Mouse (Mus musculus) kidney, adult 11 months (tissue): ENCODE results near the gene Serpinb5.
"Not testable (repeated sequence)": the region's sequence is repeated elsewhere in the genome, so short reads cannot be mapped to it uniquely, and the experiment has no call there.

Experiments used
- DNase-seq: peaks from one replicate; pipeline ENCODE4 v3.0.0; 2022

Gene Serpinb5

DNA sequence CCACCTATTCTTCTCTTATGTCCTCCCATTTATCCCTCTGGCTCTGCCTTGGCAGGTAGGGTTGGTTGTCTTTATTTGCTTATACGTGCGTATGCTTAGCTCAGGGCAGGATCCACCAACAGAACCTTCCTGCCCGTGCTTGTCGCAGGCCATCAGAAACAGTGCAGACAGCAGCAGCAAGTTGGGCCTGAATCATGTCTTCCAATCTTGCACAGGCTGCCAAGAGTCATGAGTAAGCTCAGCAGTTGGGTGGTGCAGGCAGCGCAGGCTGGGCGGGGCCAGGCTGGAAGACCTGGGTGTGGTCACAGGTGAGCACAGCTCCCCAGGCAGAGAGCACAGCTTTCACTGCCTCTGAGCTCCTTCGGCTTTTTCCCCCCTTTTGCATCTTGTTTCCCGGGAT, at the start of gene Serpinb5:
Gene Serpinb5, plus strand, starts transcription at position 327 of the 400 bp plus-strand sequence.
- DNase-seq, result peak; percentile 3

DNA sequence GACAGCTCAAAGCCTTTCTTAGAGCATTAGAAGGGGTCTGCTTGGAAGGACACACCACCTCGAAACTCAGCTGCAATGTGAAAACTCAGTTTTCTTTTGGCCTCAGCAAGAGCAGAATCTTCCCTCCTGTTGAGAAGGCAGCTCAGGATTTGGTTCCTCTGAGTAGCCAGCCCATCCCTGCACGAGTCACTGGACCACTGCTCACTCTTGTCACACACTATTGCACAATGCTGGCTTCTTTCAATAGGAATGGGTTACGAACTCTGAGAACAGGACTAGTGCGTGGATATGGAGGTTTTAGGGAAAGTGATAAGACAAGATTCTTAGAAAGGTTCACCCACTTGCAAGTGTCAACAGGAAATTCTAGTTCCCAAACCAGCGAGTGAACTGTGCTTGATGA, 46.1 kb upstream of the Serpinb5 start:
- DNase-seq, result no peak

DNA sequence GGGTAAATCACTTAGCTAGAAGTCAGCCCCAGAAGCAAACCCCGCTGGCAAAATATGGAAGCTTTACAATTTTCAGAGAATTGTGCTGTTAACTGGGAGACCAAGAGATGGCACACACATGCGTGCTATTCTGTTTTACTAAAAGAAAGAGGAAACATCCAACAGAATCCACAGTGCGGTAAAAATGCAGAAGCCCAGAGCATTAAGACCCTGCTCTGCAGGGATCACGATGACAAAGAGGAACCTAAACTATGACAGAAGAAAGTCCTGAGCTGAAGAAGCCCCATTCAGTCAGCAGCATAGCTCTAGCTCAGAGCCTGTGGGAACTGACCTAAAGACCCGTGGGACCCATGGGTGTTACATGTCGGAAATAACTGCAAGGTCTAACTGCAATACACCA, 45.7 kb upstream of the Serpinb5 start:
- no peak for DNase-seq

DNA sequence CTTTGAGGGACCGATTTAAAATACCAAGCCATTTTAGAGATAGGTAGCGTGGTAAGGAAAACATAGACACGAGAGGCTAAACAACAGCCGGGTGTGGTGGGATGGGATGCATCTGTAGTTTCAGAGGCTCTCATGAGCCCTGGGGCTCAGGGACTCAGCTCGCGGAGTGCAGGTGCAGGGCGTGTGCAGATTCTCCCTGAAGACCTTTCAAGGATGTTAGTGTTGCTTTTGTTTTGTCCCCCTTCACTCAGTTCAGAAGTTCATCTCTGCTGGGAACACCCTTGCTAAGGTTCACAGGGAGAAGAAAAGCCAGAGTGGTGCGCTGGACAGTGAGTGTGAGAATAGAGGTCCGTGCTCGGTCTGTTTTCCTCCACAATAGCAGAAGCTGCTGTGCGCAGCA, 44.2 kb upstream of the Serpinb5 start:
- DNase-seq, result no peak

DNA sequence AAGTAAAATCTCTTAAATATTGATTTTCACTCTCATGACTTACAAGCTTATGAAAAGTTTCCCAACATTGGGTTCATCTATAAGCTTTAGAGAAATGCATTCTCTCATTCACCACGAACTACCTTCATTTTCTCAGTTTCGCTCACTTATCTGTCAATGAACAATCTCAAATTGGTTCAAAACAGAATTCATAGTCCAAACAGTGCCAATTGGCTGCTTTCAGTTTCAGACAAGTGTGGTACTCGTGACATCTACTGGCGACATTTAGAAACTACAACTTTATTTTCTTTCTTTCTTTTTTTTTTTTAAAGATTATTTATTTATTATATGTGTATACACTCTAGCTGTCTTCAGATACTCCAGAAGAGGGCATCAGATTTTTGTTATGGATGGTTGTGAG, 42.6 kb upstream of the Serpinb5 start:
- DNase-seq, result no peak

DNA sequence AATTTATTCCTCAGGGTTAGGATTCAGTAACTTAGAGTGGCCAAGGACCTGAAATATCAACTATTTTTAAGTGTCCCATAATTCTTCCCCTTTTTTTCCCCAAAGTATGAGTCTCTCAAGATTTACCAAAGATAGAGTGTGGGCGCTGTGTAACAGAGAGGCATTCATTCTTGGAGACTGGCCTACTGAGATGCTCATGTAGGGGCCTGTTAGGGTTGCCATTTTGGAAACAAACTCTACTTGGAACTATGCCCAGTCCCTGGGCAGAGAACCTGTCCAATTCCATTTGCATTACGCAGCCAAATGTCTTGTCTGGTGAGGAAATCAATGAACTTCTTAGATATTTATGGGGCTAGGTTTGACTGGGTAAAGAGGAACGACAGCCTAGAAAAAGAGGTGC, 38.7 kb upstream of the Serpinb5 start:
- no peak for DNase-seq

DNA sequence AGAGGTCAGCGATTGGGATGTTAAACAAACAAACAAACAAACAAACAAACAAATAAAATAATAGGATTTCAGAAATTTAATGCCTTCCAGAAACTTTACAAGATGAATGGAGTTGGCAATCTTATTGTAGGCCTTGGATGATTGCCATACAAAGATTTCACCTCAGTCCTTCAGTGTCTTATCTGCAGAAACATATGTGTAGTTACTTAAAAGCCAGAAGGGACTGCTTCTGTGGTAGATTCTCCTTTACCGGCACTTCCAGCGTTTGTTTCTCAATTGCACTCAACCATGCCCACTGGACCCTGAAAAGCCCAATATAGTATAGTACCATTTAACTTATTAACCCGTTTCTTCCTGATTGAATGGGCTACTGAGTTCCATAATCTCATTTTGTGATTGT, 32.2 kb upstream of the Serpinb5 start:
- no peak for DNase-seq

DNA sequence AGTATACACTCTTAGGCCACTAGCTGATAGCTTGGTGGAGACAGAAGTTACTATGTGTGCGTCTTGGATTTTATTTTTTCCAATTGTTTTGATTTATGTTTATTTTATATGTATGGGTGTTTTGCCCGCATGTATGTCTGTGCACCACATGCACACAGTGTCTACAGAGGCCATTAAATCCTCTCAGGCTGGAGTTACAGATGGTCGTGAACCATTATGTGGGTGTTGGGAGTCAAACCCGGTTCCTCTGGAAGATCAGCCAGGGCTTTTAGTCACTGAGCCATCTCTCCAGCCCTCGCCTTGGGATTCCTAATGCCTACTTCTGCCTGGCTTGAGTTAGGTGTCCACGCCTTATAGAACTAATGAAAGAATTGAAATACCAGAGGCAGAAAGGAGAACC, 4.6 kb downstream of the Serpinb5 start:
- DNase-seq, result no peak

DNA sequence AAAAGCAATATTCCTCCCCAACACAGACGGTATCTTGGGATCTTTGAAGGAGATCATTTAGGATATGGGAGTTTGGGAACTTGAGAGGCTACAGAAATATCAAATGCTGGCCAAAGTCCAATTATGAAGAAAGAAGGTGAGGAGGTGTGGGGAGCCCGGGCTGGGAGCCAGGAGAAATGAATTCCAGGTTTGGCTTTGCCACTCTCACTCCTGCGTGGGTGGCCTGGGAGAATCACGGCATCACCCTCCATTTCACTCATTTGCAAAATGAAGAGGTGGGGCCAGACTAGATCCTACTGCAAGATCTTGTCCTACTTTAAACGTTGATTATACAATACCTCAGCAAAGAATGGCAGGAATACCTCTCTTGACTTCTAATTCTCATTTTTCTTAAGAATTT, 5.1 kb downstream of the Serpinb5 start:
- no peak for DNase-seq

DNA sequence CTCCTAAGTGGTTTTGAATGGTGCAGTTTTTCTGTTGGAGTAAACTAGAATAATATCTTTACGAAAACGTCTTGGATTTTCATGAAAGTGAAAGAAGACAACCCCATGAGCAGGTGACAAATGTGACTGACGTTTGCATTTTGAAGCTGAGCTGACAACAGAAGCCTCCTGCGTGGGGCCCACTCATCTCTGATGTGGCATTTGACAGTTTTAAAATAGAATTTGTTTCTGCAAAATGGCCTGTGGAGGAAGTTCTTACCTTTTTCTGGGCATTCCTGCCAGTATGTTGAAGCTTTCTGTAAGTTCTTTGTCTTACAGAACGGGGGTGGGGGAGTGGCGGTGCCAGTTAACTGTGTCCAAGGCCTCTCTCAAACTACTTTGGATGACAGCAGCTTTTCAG, 5.8 kb downstream of the Serpinb5 start:
- DNase-seq, result no peak

DNA sequence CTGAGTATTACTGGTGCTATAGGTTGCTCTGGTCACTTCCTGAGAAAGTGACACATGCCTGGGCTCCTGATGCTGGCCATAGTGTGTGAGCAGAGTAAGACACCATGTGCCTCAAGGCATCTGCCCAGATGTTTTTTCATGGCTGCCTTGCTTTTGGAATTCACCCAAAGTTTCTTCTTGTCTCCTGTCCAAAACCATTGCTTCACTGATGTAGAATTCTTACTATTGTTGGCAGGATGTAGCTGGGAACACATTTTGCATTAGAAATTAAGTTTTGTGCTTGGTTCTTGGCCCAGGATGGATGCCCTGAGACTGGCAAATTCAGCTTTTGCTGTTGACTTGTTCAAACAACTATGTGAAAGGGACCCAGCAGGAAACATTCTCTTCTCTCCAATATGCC, 9.0 kb downstream of the Serpinb5 start:
- no peak for DNase-seq

DNA sequence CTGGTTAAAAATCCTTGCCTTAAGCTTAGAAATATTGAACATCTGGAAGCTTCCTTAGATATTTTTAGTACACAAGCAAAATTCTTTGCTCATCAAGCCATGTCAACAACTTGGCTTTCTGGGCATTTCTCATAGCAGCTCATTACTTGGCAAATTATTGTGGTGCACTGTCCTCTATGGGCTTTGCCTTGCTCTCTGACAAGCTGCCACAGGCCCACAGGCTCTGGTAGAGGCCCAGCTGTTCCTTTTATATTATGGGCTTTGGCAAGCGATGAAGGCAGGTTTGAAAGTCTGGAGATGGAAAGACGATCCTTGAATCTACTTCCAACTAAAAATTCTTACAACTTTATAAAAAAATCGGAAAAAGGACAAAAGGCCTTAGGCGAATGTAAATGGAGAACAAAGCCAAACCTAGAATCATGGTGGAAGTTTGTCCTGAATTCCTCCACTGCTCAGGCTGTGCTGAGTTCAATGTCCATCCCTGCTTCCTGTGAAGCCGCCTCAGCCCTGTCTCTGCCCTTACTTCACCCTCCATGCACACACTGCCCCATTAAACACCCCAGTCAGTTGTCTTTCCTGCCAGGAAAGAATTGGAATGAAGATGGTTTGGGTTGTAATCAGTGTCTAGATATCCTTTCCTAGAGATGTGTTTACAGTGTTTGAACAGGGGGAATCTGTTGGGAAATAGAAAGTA, 14.4 kb downstream of the Serpinb5 start:
- DNase-seq, result no peak

DNA sequence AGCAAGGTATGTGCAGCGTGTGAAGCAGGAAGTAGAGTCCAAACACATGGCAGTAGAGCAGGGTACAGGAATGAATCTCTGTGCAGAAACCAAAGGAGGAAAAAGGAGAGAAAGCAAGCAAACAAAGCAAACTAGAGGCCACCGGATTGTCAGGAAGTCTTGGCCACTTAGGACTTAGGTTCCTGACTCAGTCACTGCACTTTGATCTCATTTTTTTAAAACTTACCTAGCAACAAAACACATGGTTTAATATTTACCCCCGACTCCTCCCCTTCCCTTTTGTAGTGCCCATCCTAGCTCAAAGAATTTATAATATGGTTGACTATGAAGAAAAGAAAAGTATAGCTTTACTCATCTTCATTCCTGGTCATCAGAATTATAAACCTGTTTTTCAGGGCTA, 15.2 kb downstream of the Serpinb5 start:
- peak; percentile 6 for DNase-seq

DNA sequence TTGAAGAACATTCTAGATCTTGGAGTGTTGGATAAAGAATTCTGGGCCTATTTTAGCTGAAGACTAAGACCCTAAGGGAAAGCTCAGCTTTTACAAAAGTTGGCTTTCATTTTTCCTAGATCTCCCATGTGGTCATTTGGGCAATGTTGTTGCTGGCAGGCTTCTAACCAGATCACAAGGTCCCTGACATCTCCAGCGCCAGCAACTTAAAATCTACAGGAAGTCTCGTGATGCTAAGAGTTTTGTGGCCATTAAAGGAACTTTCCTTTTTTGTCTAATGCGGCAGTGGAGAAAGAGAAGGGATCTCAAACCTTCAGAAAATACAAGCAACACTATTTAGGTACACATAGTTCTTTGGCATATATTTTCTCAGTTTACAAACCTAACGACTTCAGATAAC, 21.8 kb downstream of the Serpinb5 start:
- DNase-seq, result no peak

DNA sequence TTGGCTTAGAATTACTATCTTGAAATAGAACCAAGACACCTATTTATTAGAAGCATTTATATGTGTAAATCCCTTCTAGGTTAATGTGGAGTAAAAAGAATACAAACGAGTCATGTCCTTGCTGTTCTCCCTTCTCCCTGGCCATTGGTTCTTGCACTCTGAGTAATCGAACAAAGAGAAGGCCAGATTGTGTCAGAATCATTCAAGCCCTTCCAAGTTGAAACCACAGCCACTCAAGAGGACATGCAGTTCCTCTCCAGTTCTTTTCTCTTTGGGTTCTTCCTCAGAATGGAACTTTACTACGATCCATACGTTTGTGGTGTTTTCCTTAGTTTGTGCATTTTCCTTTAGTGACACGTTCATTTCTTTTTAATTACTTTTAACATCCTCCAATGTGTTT, 22.4 kb downstream of the Serpinb5 start:
- DNase-seq, result no peak

DNA sequence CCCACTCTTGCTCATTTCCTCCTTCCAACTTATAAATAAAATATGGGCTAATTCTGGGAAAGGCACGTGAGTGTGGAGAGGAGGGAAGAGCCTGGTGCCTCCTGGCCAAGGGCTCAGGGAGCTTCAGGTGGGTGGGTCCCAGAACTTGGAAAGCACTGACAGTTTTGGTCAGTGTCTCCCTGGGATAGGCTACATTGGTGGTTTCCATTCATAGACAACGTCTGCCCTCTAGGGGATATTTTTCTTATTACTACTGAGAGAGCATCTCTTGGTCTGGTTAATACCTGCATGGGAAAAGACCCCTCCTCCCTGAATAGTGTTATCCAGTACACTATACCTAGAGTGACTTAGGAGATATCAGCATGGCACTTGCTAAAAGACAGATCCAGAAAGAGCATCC, 22.8 kb downstream of the Serpinb5 start:
- DNase-seq, result no peak

DNA sequence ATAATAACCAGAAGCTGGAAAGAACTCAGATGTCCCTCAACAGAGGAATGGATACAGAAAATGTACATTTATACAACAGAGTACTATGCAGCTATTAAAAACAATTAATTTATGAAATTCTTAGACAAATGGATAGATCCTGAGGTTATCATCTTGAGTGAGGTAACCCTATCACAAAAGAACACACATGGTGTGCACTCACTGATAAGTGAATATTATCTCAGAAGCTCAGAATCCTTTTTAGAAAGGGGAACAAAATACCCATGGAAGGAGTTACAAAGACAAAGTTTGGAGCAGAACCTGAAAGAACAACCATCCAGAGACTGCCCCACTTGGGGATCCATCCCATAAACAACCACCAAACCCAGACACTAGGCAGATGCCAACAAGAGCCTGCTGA, 34.2 kb downstream of the Serpinb5 start:
- DNase-seq, result not testable (repeated sequence)

DNA sequence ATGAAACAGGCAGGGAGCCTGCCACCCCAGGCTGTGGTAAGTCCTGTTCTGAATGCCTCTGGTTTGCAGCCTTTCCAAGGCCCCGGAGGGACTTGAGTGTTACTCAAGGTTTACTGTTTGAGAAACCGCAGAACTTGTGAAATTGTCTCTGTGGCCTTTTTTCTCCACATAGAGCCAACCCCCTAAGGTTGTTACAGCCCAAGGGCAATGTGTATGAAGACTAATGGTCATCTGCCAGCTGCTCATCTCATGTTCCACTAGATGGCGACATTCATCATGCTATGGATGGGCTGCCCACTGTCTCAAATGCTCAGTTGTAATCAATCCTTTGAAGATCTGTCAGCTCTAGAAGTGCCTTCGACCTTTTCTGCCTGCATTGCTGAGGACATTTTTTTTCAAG, 40.4 kb downstream of the Serpinb5 start:
- DNase-seq, result no peak

DNA sequence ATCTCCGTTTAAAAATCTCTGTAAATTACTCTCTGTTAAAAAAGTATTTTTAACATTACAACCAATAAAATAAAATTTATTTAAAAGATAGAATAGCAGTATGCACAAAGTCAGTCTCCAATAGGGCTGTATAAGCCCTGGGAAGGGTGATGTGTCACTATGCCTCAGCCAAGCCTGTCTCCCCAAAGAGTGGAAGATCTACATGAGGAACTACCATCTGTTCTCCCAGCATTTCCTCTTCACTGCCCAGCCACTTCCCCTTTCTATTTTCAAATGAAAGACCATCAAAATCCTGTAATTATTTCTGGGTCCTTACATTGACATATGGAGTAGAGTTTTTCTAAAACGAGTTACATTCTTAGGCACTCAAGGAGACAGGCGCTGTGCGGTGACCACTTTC, 71.0 kb downstream of the Serpinb5 start:
- no peak for DNase-seq
